Mouse (Mus musculus): ENCODE data around the gene Glb1l2. TPM values are rescaled to one million over a fixed set of nuclear protein-coding genes. Genes with fewer than 3 reads are reported as not detected.

Glb1l2 gene
- polyA plus RNA-seq (2015; fragmentation: Nextera tagmentation; extraction: Ambion mirVana), result 46.1 and 48.5 TPM in 2 replicates

GRCm38 (mm10) chr9:26805935-26806666 lies at the start of gene Glb1l2:
TSS of gene Glb1l2 (minus strand) at chr9:26806468.
- H3K36me3 ChIP-seq (ENCODE audit: insufficient read depth, low read length), result no peaks in the 10 kb centered on the region
- WGBS, result 2% methylated on average over 33 of the region's 33 CpGs
- H3K27ac ChIP-seq (ENCODE audit: low read length), result peak within 1 kb of the TSS; percentile 81
- H3K9ac ChIP-seq (replicated peaks; ENCODE audit: low read length), result peak within 1 kb of the TSS; percentile 62
- ATAC-seq (ENCODE audit: low FRiP score, low TSS enrichment), result peak; percentile 100
- peak within 1 kb of the TSS; percentile 75 for H3K4me2 ChIP-seq (replicated peaks; ENCODE audit: low read depth, low read length)
- H3K4me1 ChIP-seq (ENCODE audit: insufficient read depth, low read length), result 0 out of 2 replicates have a peak, but pooled peaks cover 6% of the 10 kb centered on the region
- no peaks in the 10 kb centered on the region for H3K27me3 ChIP-seq (ENCODE audit: insufficient read depth, low read length)
- H3K4me3 ChIP-seq (ENCODE audit: low read length), result peak within 1 kb of the TSS; percentile 55
- no peaks in the 10 kb centered on the region for H3K9me3 ChIP-seq (ENCODE audit: low read length)

- Histone ChIP-seq H3K9ac (replicated peaks; ENCODE audit: low read length) (no peak overlapping the region), H3K9me3 (ENCODE audit: low read length) (no peaks in the 10 kb centered on the region), H3K4me2 (replicated peaks; ENCODE audit: low read depth, low read length) (no peak overlapping the region), H3K4me1 (ENCODE audit: insufficient read depth, low read length) (no peaks in the 10 kb centered on the region), H3K36me3 (ENCODE audit: insufficient read depth, low read length) (no peaks in the 10 kb centered on the region), H3K4me3 (ENCODE audit: low read length) (no peak overlapping the region), H3K27me3 (ENCODE audit: insufficient read depth, low read length) (no peaks in the 10 kb centered on the region), H3K27ac (ENCODE audit: low read length) (no peak overlapping the region)
- WGBS, result 87% methylated on average over 3 of the region's 3 CpGs
- no peak for ATAC-seq (ENCODE audit: low FRiP score, low TSS enrichment)
Measured at GRCm38 (mm10) chr9:26831089-26831488, 24.8 kb upstream of the Glb1l2 start.

- no peak for ATAC-seq (ENCODE audit: low FRiP score, low TSS enrichment)
- no peaks in the 10 kb centered on the region for H3K4me1 ChIP-seq (ENCODE audit: insufficient read depth, low read length)
- no peak overlapping the region for H3K4me3 ChIP-seq (ENCODE audit: low read length)
Measured at GRCm38 (mm10) chr9:26819942-26820341, 13.7 kb upstream of the Glb1l2 start.

GRCm38 (mm10) chr9:26808735-26809134 lies 2.5 kb upstream of the Glb1l2 start:
- 77% methylated on average over 2 of the region's 2 CpGs for WGBS
- H3K9ac ChIP-seq (replicated peaks; ENCODE audit: low read length), result no peak overlapping the region
- no peaks in the 10 kb centered on the region for H3K36me3 ChIP-seq (ENCODE audit: insufficient read depth, low read length)
- no peak overlapping the region for H3K27ac ChIP-seq (ENCODE audit: low read length)
- H3K4me3 ChIP-seq (ENCODE audit: low read length), result no peak overlapping the region
- 0 out of 2 replicates have a peak, but pooled peaks cover 6% of the 10 kb centered on the region for H3K4me1 ChIP-seq (ENCODE audit: insufficient read depth, low read length)
- H3K9me3 ChIP-seq (ENCODE audit: low read length), result no peaks in the 10 kb centered on the region
- no peaks in the 10 kb centered on the region for H3K27me3 ChIP-seq (ENCODE audit: insufficient read depth, low read length)
- ATAC-seq (ENCODE audit: low FRiP score, low TSS enrichment), result no peak
- no peak overlapping the region for H3K4me2 ChIP-seq (replicated peaks; ENCODE audit: low read depth, low read length)

More at GRCm38 (mm10) chr9:26819942-26820341, 13.7 kb upstream of the Glb1l2 start:
- Histone ChIP-seq H3K4me2 (replicated peaks; ENCODE audit: low read depth, low read length) (no peak overlapping the region), H3K9me3 (ENCODE audit: low read length) (no peaks in the 10 kb centered on the region), H3K9ac (replicated peaks; ENCODE audit: low read length) (no peak overlapping the region), H3K36me3 (ENCODE audit: insufficient read depth, low read length) (no peaks in the 10 kb centered on the region), H3K27ac (ENCODE audit: low read length) (no peak overlapping the region), H3K27me3 (ENCODE audit: insufficient read depth, low read length) (no peaks in the 10 kb centered on the region)
- 44% methylated on average over 1 of the region's 1 CpGs for WGBS

- Histone ChIP-seq H3K9me3 (ENCODE audit: low read length) (no peaks in the 10 kb centered on the region), H3K27ac (ENCODE audit: low read length) (peak overlapping the region; percentile 25; the same call in 1 of the 2 replicates), H3K4me1 (ENCODE audit: insufficient read depth, low read length) (0 out of 2 replicates have a peak, but pooled peaks cover 6% of the 10 kb centered on the region), H3K36me3 (ENCODE audit: insufficient read depth, low read length) (no peaks in the 10 kb centered on the region), H3K27me3 (ENCODE audit: insufficient read depth, low read length) (no peaks in the 10 kb centered on the region), H3K4me3 (ENCODE audit: low read length) (no peak overlapping the region; the same call in 1 of the 2 replicates), H3K4me2 (replicated peaks; ENCODE audit: low read depth, low read length) (peak overlapping the region; percentile 75), H3K9ac (replicated peaks; ENCODE audit: low read length) (no peak overlapping the region)
- ATAC-seq (ENCODE audit: low FRiP score, low TSS enrichment), result no peak
Measured at GRCm38 (mm10) chr9:26804321-26804720, 1.9 kb downstream of the Glb1l2 start.

- Histone ChIP-seq H3K4me1 (ENCODE audit: insufficient read depth, low read length) (no peaks in the 10 kb centered on the region), H3K9me3 (ENCODE audit: low read length) (no peaks in the 10 kb centered on the region), H3K9ac (replicated peaks; ENCODE audit: low read length) (no peak overlapping the region), H3K4me2 (replicated peaks; ENCODE audit: low read depth, low read length) (no peak overlapping the region), H3K36me3 (ENCODE audit: insufficient read depth, low read length) (no peaks in the 10 kb centered on the region), H3K27me3 (ENCODE audit: insufficient read depth, low read length) (no peaks in the 10 kb centered on the region), H3K4me3 (ENCODE audit: low read length) (no peak overlapping the region), H3K27ac (ENCODE audit: low read length) (peak overlapping the region; percentile 61; the same call in 1 of the 2 replicates)
- ATAC-seq (ENCODE audit: low FRiP score, low TSS enrichment), result peak; percentile 87
- 92% methylated on average over 2 of the region's 2 CpGs for WGBS
Measured at GRCm38 (mm10) chr9:26800357-26800756, 5.9 kb downstream of the Glb1l2 start.

- H3K36me3 ChIP-seq (ENCODE audit: insufficient read depth, low read length), result no peaks in the 10 kb centered on the region
- no peak overlapping the region for H3K4me3 ChIP-seq (ENCODE audit: low read length)
- no peaks in the 10 kb centered on the region for H3K27me3 ChIP-seq (ENCODE audit: insufficient read depth, low read length)
- H3K9ac ChIP-seq (replicated peaks; ENCODE audit: low read length), result no peak overlapping the region
- no peaks in the 10 kb centered on the region for H3K9me3 ChIP-seq (ENCODE audit: low read length)
- ATAC-seq (ENCODE audit: low FRiP score, low TSS enrichment), result peak; percentile 72; the same call in 1 of the 2 replicates
- H3K4me2 ChIP-seq (replicated peaks; ENCODE audit: low read depth, low read length), result no peak overlapping the region
- peak overlapping the region; percentile 68; the same call in 1 of the 2 replicates for H3K27ac ChIP-seq (ENCODE audit: low read length)
- H3K4me1 ChIP-seq (ENCODE audit: insufficient read depth, low read length), result no peaks in the 10 kb centered on the region
- WGBS, result 48% methylated on average over 1 of the region's 1 CpGs
Measured at GRCm38 (mm10) chr9:26798731-26799130, 7.5 kb downstream of the Glb1l2 start.

- Histone ChIP-seq H3K27ac (ENCODE audit: low read length) (peak overlapping the region; percentile 65), H3K27me3 (ENCODE audit: insufficient read depth, low read length) (no peaks in the 10 kb centered on the region)
Measured at GRCm38 (mm10) chr9:26798205-26798604, 8.1 kb downstream of the Glb1l2 start.

GRCm38 (mm10) chr9:26792829-26793228 lies 13.4 kb downstream of the Glb1l2 start:
- H3K4me2 ChIP-seq (replicated peaks; ENCODE audit: low read depth, low read length), result no peak overlapping the region
- no peaks in the 10 kb centered on the region for H3K27me3 ChIP-seq (ENCODE audit: insufficient read depth, low read length)
- no peaks in the 10 kb centered on the region for H3K36me3 ChIP-seq (ENCODE audit: insufficient read depth, low read length)
- H3K9ac ChIP-seq (replicated peaks; ENCODE audit: low read length), result no peak overlapping the region
- ATAC-seq (ENCODE audit: low FRiP score, low TSS enrichment), result no peak
- WGBS, result 72% methylated on average over 3 of the region's 3 CpGs
- H3K9me3 ChIP-seq (ENCODE audit: low read length), result no peaks in the 10 kb centered on the region
- no peak overlapping the region for H3K4me3 ChIP-seq (ENCODE audit: low read length)
- no peaks in the 10 kb centered on the region for H3K4me1 ChIP-seq (ENCODE audit: insufficient read depth, low read length)
- H3K27ac ChIP-seq (ENCODE audit: low read length), result no peak overlapping the region

More at GRCm38 (mm10) chr9:26798205-26798604, 8.1 kb downstream of the Glb1l2 start:
- Histone ChIP-seq H3K4me1 (ENCODE audit: insufficient read depth, low read length) (no peaks in the 10 kb centered on the region), H3K36me3 (ENCODE audit: insufficient read depth, low read length) (no peaks in the 10 kb centered on the region), H3K4me3 (ENCODE audit: low read length) (no peak overlapping the region), H3K4me2 (replicated peaks; ENCODE audit: low read depth, low read length) (no peak overlapping the region), H3K9me3 (ENCODE audit: low read length) (no peaks in the 10 kb centered on the region), H3K9ac (replicated peaks; ENCODE audit: low read length) (no peak overlapping the region)
- ATAC-seq (ENCODE audit: low FRiP score, low TSS enrichment), result no peak
- 59% methylated on average over 3 of the region's 3 CpGs for WGBS

GRCm38 (mm10) chr9:26783414-26783975 lies 22.8 kb downstream of the Glb1l2 start:
- no peak for ATAC-seq (ENCODE audit: low FRiP score, low TSS enrichment)
- Histone ChIP-seq H3K27me3 (ENCODE audit: insufficient read depth, low read length) (no peaks in the 10 kb centered on the region), H3K9ac (replicated peaks; ENCODE audit: low read length) (no peak overlapping the region), H3K4me1 (ENCODE audit: insufficient read depth, low read length) (no peaks in the 10 kb centered on the region), H3K4me2 (replicated peaks; ENCODE audit: low read depth, low read length) (no peak overlapping the region), H3K27ac (ENCODE audit: low read length) (no peak overlapping the region), H3K36me3 (ENCODE audit: insufficient read depth, low read length) (no peaks in the 10 kb centered on the region), H3K4me3 (ENCODE audit: low read length) (no peak overlapping the region), H3K9me3 (ENCODE audit: low read length) (no peaks in the 10 kb centered on the region)
- WGBS, result 66% methylated on average over 7 of the region's 7 CpGs
